Mouse (Mus musculus): ENCODE results near the gene Slc17a7. TPM values are rescaled to one million over a fixed set of nuclear protein-coding genes. Genes with fewer than 3 reads are reported as not detected.
A peak's percentile ranks its signal among the peaks of the same experiment; 100 is the strongest.

The Slc17a7 gene
- total and polyA plus RNA-seq, 3 experiments, result 18.3 to 29.1 (median 24.3) TPM

GRCm38 (mm10) chr7:45165701-45166100, 2.0 kb downstream of the Slc17a7 start:
- intact Hi-C loops (cut with DNase I), result no loop called here
- Histone ChIP-seq H3K4me1 (ENCODE audit: control insufficient read depth, insufficient read depth, low read length) (peaks cover 2% of the 10 kb centered on the region), H3K27ac (no peak overlapping the region), H3K36me3 (ENCODE audit: control insufficient read depth, insufficient read depth, low read length) (no peaks in the 10 kb centered on the region), H3K9ac (ENCODE audit: low read depth, low read length) (no peak overlapping the region), H3K79me2 (replicated peaks; ENCODE audit: control insufficient read depth, insufficient read depth, low read length) (no peaks in the 10 kb centered on the region), H3K27me3 (ENCODE audit: control insufficient read depth, insufficient read depth, low read length) (peaks cover 8% of the 10 kb centered on the region), H3K4me3 (no peak overlapping the region)
- WGBS, result 65% methylated on average over 11 of the region's 11 CpGs
- TF ChIP-seq CTCF (IDR thresholded peaks at IDR 0.05) (no peak), EP300 (IDR thresholded peaks at IDR 0.05; ENCODE audit: insufficient read depth, low read depth, low read length) (no peak), POLR2A (IDR thresholded peaks at IDR 0.05; ENCODE audit: insufficient read depth, low read depth, low read length) (no peak)
- no peak for DNase-seq

DNA sequence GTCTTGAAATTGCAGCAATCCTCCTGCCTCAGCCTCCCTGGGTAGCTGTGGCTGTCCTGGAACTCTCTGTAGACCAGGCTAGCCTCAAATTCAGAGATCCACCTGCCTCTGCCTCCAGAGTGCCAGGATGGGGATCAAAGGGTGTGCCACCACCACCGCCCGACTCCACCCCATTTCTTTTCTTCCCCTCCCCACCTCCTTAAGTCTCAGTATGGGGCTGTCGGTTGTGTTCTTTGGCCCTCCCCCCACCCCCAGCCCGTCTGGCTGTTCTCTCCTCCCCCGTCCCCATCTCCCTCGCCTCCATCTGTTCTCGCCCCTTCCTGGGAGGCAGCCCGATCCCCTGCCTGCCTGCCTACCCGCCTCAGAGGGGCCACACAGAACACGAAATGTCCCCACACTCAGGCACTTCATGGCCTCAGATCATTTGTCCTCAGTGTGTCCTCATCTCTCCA, 3.2 kb downstream of the Slc17a7 start:
- no peak for DNase-seq
- no peaks in the 10 kb centered on the region for H3K36me3 ChIP-seq (ENCODE audit: control insufficient read depth, insufficient read depth, low read length)
- no peak overlapping the region for H3K27ac ChIP-seq
- no peaks in the 10 kb centered on the region; the same call in 1 of the 2 replicates for H3K4me1 ChIP-seq (ENCODE audit: control insufficient read depth, insufficient read depth, low read length)
- intact Hi-C loops (cut with DNase I), result no loop called here
- no peak overlapping the region for H3K4me3 ChIP-seq
- TF ChIP-seq CTCF (IDR thresholded peaks at IDR 0.05) (no peak), POLR2A (IDR thresholded peaks at IDR 0.05; ENCODE audit: insufficient read depth, low read depth, low read length) (no peak), EP300 (IDR thresholded peaks at IDR 0.05; ENCODE audit: insufficient read depth, low read depth, low read length) (no peak)
- WGBS, result 43% methylated on average over 9 of the region's 10 CpGs
- H3K79me2 ChIP-seq (replicated peaks; ENCODE audit: control insufficient read depth, insufficient read depth, low read length), result no peaks in the 10 kb centered on the region
- no peak overlapping the region for H3K9ac ChIP-seq (ENCODE audit: low read depth, low read length)
- H3K27me3 ChIP-seq (ENCODE audit: control insufficient read depth, insufficient read depth, low read length), result peaks cover 8% of the 10 kb centered on the region

- Histone ChIP-seq H3K36me3 (ENCODE audit: control insufficient read depth, insufficient read depth, low read length) (no peaks in the 10 kb centered on the region), H3K4me3 (no peak overlapping the region), H3K79me2 (replicated peaks; ENCODE audit: control insufficient read depth, insufficient read depth, low read length) (no peaks in the 10 kb centered on the region), H3K4me1 (ENCODE audit: control insufficient read depth, insufficient read depth, low read length) (no peaks in the 10 kb centered on the region; the same call in 1 of the 2 replicates), H3K27me3 (ENCODE audit: control insufficient read depth, insufficient read depth, low read length) (peaks cover 8% of the 10 kb centered on the region), H3K9ac (ENCODE audit: low read depth, low read length) (no peak overlapping the region), H3K27ac (no peak overlapping the region)
- no peak for DNase-seq
- TF ChIP-seq CTCF (IDR thresholded peaks at IDR 0.05), result no peak
- TF ChIP-seq EP300 (IDR thresholded peaks at IDR 0.05; ENCODE audit: insufficient read depth, low read depth, low read length), result no peak
- TF ChIP-seq POLR2A (IDR thresholded peaks at IDR 0.05; ENCODE audit: insufficient read depth, low read depth, low read length), result no peak
- WGBS, result 13% methylated on average over 19 of the region's 19 CpGs
- intact Hi-C loops (cut with DNase I), result no loop called here
Observed at GRCm38 (mm10) chr7:45167761-45168445, 4.2 kb downstream of the Slc17a7 start.

DNA sequence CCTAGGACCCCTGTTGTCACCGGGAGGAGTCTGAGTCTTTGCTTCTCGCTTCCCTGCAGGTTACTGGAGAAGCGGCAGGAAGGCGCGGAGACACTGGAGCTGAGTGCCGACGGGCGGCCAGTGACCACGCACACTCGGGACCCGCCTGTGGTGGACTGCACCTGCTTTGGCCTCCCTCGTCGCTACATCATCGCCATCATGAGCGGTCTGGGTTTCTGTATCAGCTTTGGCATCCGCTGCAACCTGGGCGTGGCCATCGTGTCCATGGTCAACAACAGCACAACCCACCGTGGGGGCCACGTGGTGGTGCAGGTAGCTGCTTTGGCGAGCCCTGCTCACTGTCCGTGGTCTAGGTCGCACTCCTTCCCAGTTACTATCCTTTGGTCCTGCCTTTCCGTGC, 4.9 kb downstream of the Slc17a7 start:
- Histone ChIP-seq H3K27ac (no peak overlapping the region), H3K36me3 (ENCODE audit: control insufficient read depth, insufficient read depth, low read length) (no peaks in the 10 kb centered on the region), H3K4me3 (no peak overlapping the region), H3K4me1 (ENCODE audit: control insufficient read depth, insufficient read depth, low read length) (no peaks in the 10 kb centered on the region; the same call in 1 of the 2 replicates), H3K27me3 (ENCODE audit: control insufficient read depth, insufficient read depth, low read length) (peaks cover 8% of the 10 kb centered on the region), H3K9ac (ENCODE audit: low read depth, low read length) (no peak overlapping the region), H3K79me2 (replicated peaks; ENCODE audit: control insufficient read depth, insufficient read depth, low read length) (no peaks in the 10 kb centered on the region)
- intact Hi-C loops (cut with DNase I), result no loop called here
- no peak for DNase-seq
- TF ChIP-seq POLR2A (IDR thresholded peaks at IDR 0.05; ENCODE audit: insufficient read depth, low read depth, low read length) (no peak), EP300 (IDR thresholded peaks at IDR 0.05; ENCODE audit: insufficient read depth, low read depth, low read length) (no peak), CTCF (IDR thresholded peaks at IDR 0.05) (no peak)
- WGBS, result 11% methylated on average over 24 of the region's 24 CpGs

DNA sequence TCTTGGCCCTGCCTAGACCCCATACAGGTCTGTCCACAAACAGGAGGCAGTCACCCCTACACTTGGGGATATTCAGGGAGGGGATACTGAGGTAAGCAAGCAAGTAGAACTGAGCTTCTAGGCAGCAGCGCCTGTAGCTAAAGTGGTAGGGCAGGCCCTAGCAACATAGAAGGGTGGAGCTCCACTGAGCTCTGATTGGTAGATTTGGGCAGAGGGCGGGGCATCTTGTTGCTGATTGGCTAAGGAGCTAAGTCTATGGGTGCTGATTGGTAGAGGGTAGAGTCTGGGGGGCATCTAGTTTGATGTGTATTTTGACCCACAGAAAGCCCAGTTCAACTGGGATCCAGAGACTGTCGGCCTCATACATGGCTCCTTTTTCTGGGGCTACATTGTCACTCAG, 5.7 kb downstream of the Slc17a7 start:
- no peaks in the 10 kb centered on the region; the same call in 1 of the 2 replicates for H3K4me1 ChIP-seq (ENCODE audit: control insufficient read depth, insufficient read depth, low read length)
- H3K27me3 ChIP-seq (ENCODE audit: control insufficient read depth, insufficient read depth, low read length), result peaks cover 5% of the 10 kb centered on the region
- no peak for DNase-seq
- intact Hi-C loops (cut with DNase I), result no loop called here
- TF ChIP-seq CTCF (IDR thresholded peaks at IDR 0.05) (no peak), EP300 (IDR thresholded peaks at IDR 0.05; ENCODE audit: insufficient read depth, low read depth, low read length) (no peak), POLR2A (IDR thresholded peaks at IDR 0.05; ENCODE audit: insufficient read depth, low read depth, low read length) (no peak)
- H3K36me3 ChIP-seq (ENCODE audit: control insufficient read depth, insufficient read depth, low read length), result no peaks in the 10 kb centered on the region
- 90% methylated on average over 3 of the region's 3 CpGs for WGBS
- H3K4me3 ChIP-seq, result no peak overlapping the region
- H3K79me2 ChIP-seq (replicated peaks; ENCODE audit: control insufficient read depth, insufficient read depth, low read length), result no peaks in the 10 kb centered on the region
- H3K27ac ChIP-seq, result no peak overlapping the region
- no peak overlapping the region for H3K9ac ChIP-seq (ENCODE audit: low read depth, low read length)

- no peak overlapping the region for H3K4me3 ChIP-seq
- peaks cover 26% of the 10 kb centered on the region for H3K27me3 ChIP-seq (ENCODE audit: control insufficient read depth, insufficient read depth, low read length)
- H3K9ac ChIP-seq (ENCODE audit: low read depth, low read length), result no peak overlapping the region
- no peak for DNase-seq
- 57% methylated on average over 7 of the region's 7 CpGs for WGBS
- peak; percentile 65 for TF ChIP-seq CTCF (IDR thresholded peaks at IDR 0.05)
- TF ChIP-seq POLR2A (IDR thresholded peaks at IDR 0.05; ENCODE audit: insufficient read depth, low read depth, low read length), result no peak
- no peak for TF ChIP-seq EP300 (IDR thresholded peaks at IDR 0.05; ENCODE audit: insufficient read depth, low read depth, low read length)
- no peak overlapping the region for H3K27ac ChIP-seq
- no peaks in the 10 kb centered on the region for H3K79me2 ChIP-seq (replicated peaks; ENCODE audit: control insufficient read depth, insufficient read depth, low read length)
- no peaks in the 10 kb centered on the region for H3K4me1 ChIP-seq (ENCODE audit: control insufficient read depth, insufficient read depth, low read length)
- H3K36me3 ChIP-seq (ENCODE audit: control insufficient read depth, insufficient read depth, low read length), result no peaks in the 10 kb centered on the region
- intact Hi-C loops (cut with DNase I), result no loop called here
Observed at GRCm38 (mm10) chr7:45172974-45173373, 9.2 kb downstream of the Slc17a7 start.

Data from heart, adult 2 months (tissue).